Mouse (Mus musculus): ENCODE measurements around the gene Gm17349. TPM values are rescaled to one million over a fixed set of nuclear protein-coding genes. Genes with fewer than 3 reads are reported as not detected.

The Gm17349 gene
- total and polyA plus RNA-seq, 2 experiments from 2014 or later = not detected

- Histone ChIP-seq H3K4me3 (ENCODE audit: low read depth, low read length) (no peak overlapping the region), H3K4me1 (ENCODE audit: control insufficient read depth, insufficient read depth) (peaks cover 22% of the 10 kb centered on the region), H3K9ac (replicated peaks; ENCODE audit: low read depth, low read length) (peak overlapping the region; percentile 24; the same call in 1 of the 2 replicates), H3K4me2 (ENCODE audit: low read depth, low read length) (no peak overlapping the region), H3K27ac (ENCODE audit: low read depth) (peak overlapping the region; percentile 95), H3K27me3 (ENCODE audit: control insufficient read depth, insufficient read depth, low read length) (no peaks in the 10 kb centered on the region), H3K36me3 (replicated peaks; ENCODE audit: control insufficient read depth, insufficient read depth, low read length) (peaks cover 52% of the 10 kb centered on the region), H3K9me3 (replicated peaks; ENCODE audit: control insufficient read depth, low read length) (no peaks in the 10 kb centered on the region)
- no peak for ATAC-seq (ENCODE audit: insufficient read depth, low read depth)
- WGBS = 64% methylated on average over 13 of the region's 13 CpGs
- no peak for DNase-seq (ENCODE audit: low spot score)
- no peak for TF ChIP-seq CTCF (IDR thresholded peaks at IDR 0.05; ENCODE audit: low read depth)
- no peak for TF ChIP-seq EP300 (IDR thresholded peaks at IDR 0.05; ENCODE audit: low read depth)
These were observed 7.6 kb upstream of the Gm17349 start for GRCm38 (mm10) chr15:99712666-99713559.

- peaks cover 63% of the 10 kb centered on the region for H3K36me3 ChIP-seq (replicated peaks; ENCODE audit: control insufficient read depth, insufficient read depth, low read length)
- TF ChIP-seq EP300 (IDR thresholded peaks at IDR 0.05; ENCODE audit: low read depth) (no peak), CTCF (IDR thresholded peaks at IDR 0.05; ENCODE audit: low read depth) (no peak)
- no peaks in the 10 kb centered on the region for H3K9me3 ChIP-seq (replicated peaks; ENCODE audit: control insufficient read depth, low read length)
- H3K4me1 ChIP-seq (ENCODE audit: control insufficient read depth, insufficient read depth) = peaks cover 15% of the 10 kb centered on the region
- no peak for DNase-seq (ENCODE audit: low spot score)
- no peak overlapping the region for H3K9ac ChIP-seq (replicated peaks; ENCODE audit: low read depth, low read length)
- no peak overlapping the region for H3K4me2 ChIP-seq (ENCODE audit: low read depth, low read length)
- 79% methylated on average over 3 of the region's 3 CpGs for WGBS
- ATAC-seq (ENCODE audit: insufficient read depth, low read depth) = no peak
- H3K4me3 ChIP-seq (ENCODE audit: low read depth, low read length) = no peak overlapping the region
- no peaks in the 10 kb centered on the region for H3K27me3 ChIP-seq (ENCODE audit: control insufficient read depth, insufficient read depth, low read length)
- no peak overlapping the region for H3K27ac ChIP-seq (ENCODE audit: low read depth)
These were observed 6.2 kb upstream of the Gm17349 start for GRCm38 (mm10) chr15:99711491-99711890.

- H3K36me3 ChIP-seq (replicated peaks; ENCODE audit: control insufficient read depth, insufficient read depth, low read length) = peaks cover 69% of the 10 kb centered on the region
- no peaks in the 10 kb centered on the region for H3K9me3 ChIP-seq (replicated peaks; ENCODE audit: control insufficient read depth, low read length)
- no peak overlapping the region for H3K9ac ChIP-seq (replicated peaks; ENCODE audit: low read depth, low read length)
- H3K27me3 ChIP-seq (ENCODE audit: control insufficient read depth, insufficient read depth, low read length) = no peaks in the 10 kb centered on the region
- no peak overlapping the region for H3K4me2 ChIP-seq (ENCODE audit: low read depth, low read length)
- no peak for TF ChIP-seq EP300 (IDR thresholded peaks at IDR 0.05; ENCODE audit: low read depth)
- TF ChIP-seq CTCF (IDR thresholded peaks at IDR 0.05; ENCODE audit: low read depth) = no peak
- H3K4me1 ChIP-seq (ENCODE audit: control insufficient read depth, insufficient read depth) = peaks cover 5% of the 10 kb centered on the region; the same call in 1 of the 2 replicates
- H3K27ac ChIP-seq (ENCODE audit: low read depth) = no peak overlapping the region
- no peak for DNase-seq (ENCODE audit: low spot score)
- ATAC-seq (ENCODE audit: insufficient read depth, low read depth) = no peak
- no peak overlapping the region for H3K4me3 ChIP-seq (ENCODE audit: low read depth, low read length)
- WGBS = 81% methylated on average over 10 of the region's 10 CpGs
These were observed 5.2 kb upstream of the Gm17349 start for GRCm38 (mm10) chr15:99710221-99711190.

GRCm38 (mm10) chr15:99708176-99708575, 2.9 kb upstream of the Gm17349 start:
- ATAC-seq (ENCODE audit: insufficient read depth, low read depth) = no peak

GRCm38 (mm10) chr15:99704881-99705280, 409 bp downstream of the Gm17349 start:
- ATAC-seq (ENCODE audit: insufficient read depth, low read depth) (peak; percentile 64), DNase-seq (ENCODE audit: low spot score) (peak; percentile 83)
- Histone ChIP-seq H3K9me3 (replicated peaks; ENCODE audit: control insufficient read depth, low read length) (no peaks in the 10 kb centered on the region), H3K4me1 (ENCODE audit: control insufficient read depth, insufficient read depth) (peaks cover 31% of the 10 kb centered on the region), H3K4me2 (ENCODE audit: low read depth, low read length) (peak overlapping the region; percentile 70), H3K27ac (ENCODE audit: low read depth) (peak overlapping the region; percentile 99), H3K4me3 (ENCODE audit: low read depth, low read length) (peak overlapping the region; percentile 26), H3K27me3 (ENCODE audit: control insufficient read depth, insufficient read depth, low read length) (no peaks in the 10 kb centered on the region), H3K9ac (replicated peaks; ENCODE audit: low read depth, low read length) (peak overlapping the region; percentile 36; the same call in 1 of the 2 replicates), H3K36me3 (replicated peaks; ENCODE audit: control insufficient read depth, insufficient read depth, low read length) (peaks cover 36% of the 10 kb centered on the region)
- 16% methylated on average over 7 of the region's 7 CpGs for WGBS
- TF ChIP-seq CTCF (IDR thresholded peaks at IDR 0.05; ENCODE audit: low read depth) = no peak
- TF ChIP-seq EP300 (IDR thresholded peaks at IDR 0.05; ENCODE audit: low read depth) = no peak

More at GRCm38 (mm10) chr15:99708176-99708575, 2.9 kb upstream of the Gm17349 start:
- no peak for DNase-seq (ENCODE audit: low spot score)
- no peaks in the 10 kb centered on the region for H3K27me3 ChIP-seq (ENCODE audit: control insufficient read depth, insufficient read depth, low read length)
- H3K36me3 ChIP-seq (replicated peaks; ENCODE audit: control insufficient read depth, insufficient read depth, low read length) = peaks cover 69% of the 10 kb centered on the region
- H3K4me1 ChIP-seq (ENCODE audit: control insufficient read depth, insufficient read depth) = peaks cover 19% of the 10 kb centered on the region
- no peak overlapping the region for H3K4me3 ChIP-seq (ENCODE audit: low read depth, low read length)
- no peaks in the 10 kb centered on the region for H3K9me3 ChIP-seq (replicated peaks; ENCODE audit: control insufficient read depth, low read length)
- no peak overlapping the region for H3K27ac ChIP-seq (ENCODE audit: low read depth)
- H3K4me2 ChIP-seq (ENCODE audit: low read depth, low read length) = no peak overlapping the region
- TF ChIP-seq EP300 (IDR thresholded peaks at IDR 0.05; ENCODE audit: low read depth) (no peak), CTCF (IDR thresholded peaks at IDR 0.05; ENCODE audit: low read depth) (no peak)
- WGBS = 93% methylated on average over 13 of the region's 13 CpGs
- H3K9ac ChIP-seq (replicated peaks; ENCODE audit: low read depth, low read length) = no peak overlapping the region
